Mouse (Mus musculus): Measurements from ENCODE around the gene Ankrd54.
"Not testable (repeated sequence)": the region's sequence is repeated elsewhere in the genome, so short reads cannot be mapped to it uniquely, and the experiment has no call there.

The Ankrd54 gene

GRCm38 (mm10) chr15:79040501-79041416 is 21.9 kb downstream of the Ankrd54 start:
- peak; percentile 65 for DNase-seq

GRCm38 (mm10) chr15:79038853-79039252 is 23.8 kb downstream of the Ankrd54 start:
- peak; percentile 89 for DNase-seq

- no peak for DNase-seq
Observed at GRCm38 (mm10) chr15:79038331-79038730, 24.4 kb downstream of the Ankrd54 start.

- peak; percentile 79 for DNase-seq
Observed at GRCm38 (mm10) chr15:79037913-79038328, 24.8 kb downstream of the Ankrd54 start.

- DNase-seq: not testable (repeated sequence)
Observed at GRCm38 (mm10) chr15:79031908-79032307, 30.8 kb downstream of the Ankrd54 start.

GRCm38 (mm10) chr15:79030551-79031435 is 31.9 kb downstream of the Ankrd54 start:
- DNase-seq: peak; percentile 97

GRCm38 (mm10) chr15:79029519-79030241 is 33.0 kb downstream of the Ankrd54 start:
- peak; percentile 50 for DNase-seq

GRCm38 (mm10) chr15:79028823-79029484 is 33.7 kb downstream of the Ankrd54 start:
- DNase-seq: no peak

GRCm38 (mm10) chr15:79028237-79028738 is 34.4 kb downstream of the Ankrd54 start, which contains the start of gene H1f0:
Gene H1f0 (plus strand): TSS chr15:79028450.
- peak; percentile 95 for DNase-seq

- peak; percentile 49 for DNase-seq
Observed at GRCm38 (mm10) chr15:79027291-79028205, 35.1 kb downstream of the Ankrd54 start.

- DNase-seq: peak; percentile 34
Observed at GRCm38 (mm10) chr15:79026511-79027290, 36.0 kb downstream of the Ankrd54 start.

- DNase-seq: peak; percentile 56
Observed at GRCm38 (mm10) chr15:79025687-79026308, 36.9 kb downstream of the Ankrd54 start.

GRCm38 (mm10) chr15:79023366-79023765 is 39.3 kb downstream of the Ankrd54 start:
- DNase-seq: no peak

GRCm38 (mm10) chr15:79022671-79023230 is 39.9 kb downstream of the Ankrd54 start:
- no peak for DNase-seq

GRCm38 (mm10) chr15:79018886-79019285 is 43.8 kb downstream of the Ankrd54 start:
- DNase-seq: peak; percentile 55

GRCm38 (mm10) chr15:79018191-79018590 is 44.5 kb downstream of the Ankrd54 start:
- peak; percentile 54 for DNase-seq

GRCm38 (mm10) chr15:79013382-79013781 is 49.3 kb downstream of the Ankrd54 start:
- DNase-seq: peak; percentile 58

GRCm38 (mm10) chr15:79011550-79011949 is 51.1 kb downstream of the Ankrd54 start:
- no peak for DNase-seq

- DNase-seq: no peak
Observed at GRCm38 (mm10) chr15:79009734-79010133, 53.0 kb downstream of the Ankrd54 start.
